Mouse (Mus musculus): ENCODE measurements at regions not wholly inside any gene's neighbourhood (a gene's known extent, or its start where the extent isn't known, plus 50 kb on each side); places are given as distances from the start of the nearest gene placed in this dataset.

- TF ChIP-seq CTCF (IDR thresholded peaks at IDR 0.05; ENCODE audit: low read depth) = no peak
- TF ChIP-seq EP300 (optimal IDR thresholded peaks at IDR 0.05) = no peak
Observed at GRCm38 (mm10) chr3:40320319-40320718, 210.8 kb upstream of the Intu start.

Measured in stomach, postnatal 0 days (tissue).